Mouse (Mus musculus) embryonic facial prominence, embryonic 12.5 days (tissue): ENCODE results near the gene Mms22l. TPM values are rescaled to one million over a fixed set of nuclear protein-coding genes. Genes with fewer than 3 reads are reported as not detected.

ENCODE experiments used
- ATAC-seq: fragments of 200-750 bp; cut with Nextera tagmentation; 2 replicates; pipeline ENCODE4 v1.8.0; 2017; ENCODE audit not compliant: insufficient number of reproducible peaks, insufficient read depth, low FRiP score, low TSS enrichment
- H3K27ac ChIP-seq: fragments of 300-500 bp; sonication (generic); 2 replicates; pipeline ENCODE4 v1.5.1; 2016; ENCODE audit warnings: mild to moderate bottlenecking
- H3K27me3 ChIP-seq: fragments of 300-500 bp; sonication (generic); 2 replicates; pipeline ENCODE4 v1.6.1; 2016; ENCODE audit warnings: mild to moderate bottlenecking, moderate library complexity
- H3K36me3 ChIP-seq: fragments of 300-500 bp; sonication (generic); 2 replicates; pipeline ENCODE4 v1.6.1; 2016; ENCODE audit warnings: mild to moderate bottlenecking
- H3K4me1 ChIP-seq: fragments of 300-500 bp; sonication (generic); 2 replicates; pipeline ENCODE4 v1.6.1; 2016
- H3K4me2 ChIP-seq: fragments of 300-500 bp; sonication (generic); replicated peaks from 2 replicates; pipeline ENCODE4 v1.6.1; 2016; ENCODE audit warnings: mild to moderate bottlenecking, moderate library complexity
- H3K4me3 ChIP-seq: fragments of 300-500 bp; sonication (generic); 2 replicates; pipeline ENCODE4 v1.5.1; 2016; ENCODE audit warnings: mild to moderate bottlenecking
- H3K9ac ChIP-seq: fragments of 300-500 bp; sonication (generic); 2 replicates; pipeline ENCODE4 v1.6.1; 2016; ENCODE audit warnings: mild to moderate bottlenecking, moderate library complexity
- H3K9me3 ChIP-seq: fragments of 300-500 bp; sonication (generic); 2 replicates; pipeline ENCODE4 v1.6.1; 2016; ENCODE audit warnings: mild to moderate bottlenecking, moderate library complexity
- WGBS: fragments of 180-500 bp; shearing (Covaris S2); methylation state at CpG from one replicate; pipeline ENCODE4 v1.1.7; 2016; 5-methylcytosine and 5-hydroxymethylcytosine counted together
- polyA plus RNA-seq: library from polyadenylated mRNA; unstranded; fragments of >200 nt; fragmentation: Nextera tagmentation; extraction: Ambion mirVana; gene quantifications from 2 replicates; pipeline ENCODE4 v1.2.1, GENCODE M21; 2016

The Mms22l gene
- polyA plus RNA-seq, 1 experiment from 2014 or later, result 38.6 TPM

GRCm38 (mm10) chr4:24574276-24574675 lies 78.0 kb downstream of the Mms22l start:
- Histone ChIP-seq H3K36me3 (peaks cover 9% of the 10 kb centered on the region; the same call in 1 of the 2 replicates), H3K4me3 (no peak overlapping the region), H3K9me3 (no peaks in the 10 kb centered on the region), H3K4me1 (no peaks in the 10 kb centered on the region), H3K27me3 (no peaks in the 10 kb centered on the region), H3K4me2 (no peak overlapping the region), H3K27ac (no peak overlapping the region), H3K9ac (no peak overlapping the region)
- no peak; the same call in 1 of the 2 replicates for ATAC-seq
- 19% methylated on average over 6 of the region's 6 CpGs for WGBS

- Histone ChIP-seq H3K4me1 (no peaks in the 10 kb centered on the region), H3K9ac (no peak overlapping the region), H3K4me3 (no peak overlapping the region), H3K27ac (no peak overlapping the region), H3K9me3 (no peaks in the 10 kb centered on the region), H3K4me2 (no peak overlapping the region), H3K27me3 (no peaks in the 10 kb centered on the region), H3K36me3 (peaks cover 13% of the 10 kb centered on the region)
- no peak for ATAC-seq
- 95% methylated on average over 5 of the region's 5 CpGs for WGBS
These were observed 81.3 kb downstream of the Mms22l start for GRCm38 (mm10) chr4:24577594-24577993.

GRCm38 (mm10) chr4:24582295-24582694 lies 86.0 kb downstream of the Mms22l start:
- 35% methylated on average over 1 of the region's 1 CpGs for WGBS
- no peak overlapping the region for H3K27ac ChIP-seq
- H3K9me3 ChIP-seq, result no peaks in the 10 kb centered on the region
- no peaks in the 10 kb centered on the region for H3K27me3 ChIP-seq
- no peak overlapping the region for H3K9ac ChIP-seq
- no peaks in the 10 kb centered on the region for H3K4me1 ChIP-seq
- no peak for ATAC-seq
- H3K36me3 ChIP-seq, result peaks cover 4% of the 10 kb centered on the region; the same call in 1 of the 2 replicates
- H3K4me2 ChIP-seq, result no peak overlapping the region
- no peak overlapping the region for H3K4me3 ChIP-seq

GRCm38 (mm10) chr4:24583997-24584396 lies 87.7 kb downstream of the Mms22l start:
- Histone ChIP-seq H3K4me2 (no peak overlapping the region), H3K27ac (no peak overlapping the region), H3K4me3 (no peak overlapping the region), H3K27me3 (no peaks in the 10 kb centered on the region), H3K36me3 (peaks cover 10% of the 10 kb centered on the region), H3K9me3 (no peaks in the 10 kb centered on the region), H3K4me1 (no peaks in the 10 kb centered on the region), H3K9ac (no peak overlapping the region)
- 74% methylated on average over 3 of the region's 3 CpGs for WGBS
- ATAC-seq, result no peak

GRCm38 (mm10) chr4:24594824-24595223 lies 98.6 kb downstream of the Mms22l start:
- H3K36me3 ChIP-seq, result peaks cover 8% of the 10 kb centered on the region
- H3K4me1 ChIP-seq, result no peaks in the 10 kb centered on the region
- no peak overlapping the region for H3K4me3 ChIP-seq
- no peak overlapping the region for H3K4me2 ChIP-seq
- H3K9me3 ChIP-seq, result no peaks in the 10 kb centered on the region
- no peaks in the 10 kb centered on the region for H3K27me3 ChIP-seq
- no peak for ATAC-seq
- no peak overlapping the region for H3K27ac ChIP-seq
- no peak overlapping the region for H3K9ac ChIP-seq

GRCm38 (mm10) chr4:24596942-24597611 lies 100.8 kb downstream of the Mms22l start:
- 86% methylated on average over 6 of the region's 6 CpGs for WGBS
- Histone ChIP-seq H3K9ac (no peak overlapping the region), H3K9me3 (no peaks in the 10 kb centered on the region), H3K36me3 (peaks cover 21% of the 10 kb centered on the region), H3K4me2 (no peak overlapping the region), H3K4me1 (no peaks in the 10 kb centered on the region), H3K27ac (no peak overlapping the region), H3K27me3 (no peaks in the 10 kb centered on the region), H3K4me3 (no peak overlapping the region)
- ATAC-seq, result no peak

- WGBS, result 83% methylated on average over 1 of the region's 1 CpGs
- no peaks in the 10 kb centered on the region for H3K9me3 ChIP-seq
- no peaks in the 10 kb centered on the region for H3K27me3 ChIP-seq
- no peak overlapping the region for H3K27ac ChIP-seq
- H3K4me1 ChIP-seq, result no peaks in the 10 kb centered on the region
- H3K9ac ChIP-seq, result no peak overlapping the region
- H3K4me3 ChIP-seq, result no peak overlapping the region
- ATAC-seq, result no peak
- H3K4me2 ChIP-seq, result no peak overlapping the region
- H3K36me3 ChIP-seq, result peaks cover 30% of the 10 kb centered on the region
These were observed 102.4 kb downstream of the Mms22l start for GRCm38 (mm10) chr4:24598637-24599036.

GRCm38 (mm10) chr4:24601711-24602110 lies 105.5 kb downstream of the Mms22l start:
- Histone ChIP-seq H3K9ac (no peak overlapping the region), H3K27ac (no peak overlapping the region), H3K4me1 (no peaks in the 10 kb centered on the region), H3K4me3 (no peak overlapping the region), H3K36me3 (peaks cover 33% of the 10 kb centered on the region), H3K27me3 (no peaks in the 10 kb centered on the region), H3K9me3 (no peaks in the 10 kb centered on the region), H3K4me2 (no peak overlapping the region)
- 86% methylated on average over 6 of the region's 6 CpGs for WGBS
- ATAC-seq, result no peak

GRCm38 (mm10) chr4:24609085-24609484 lies 112.8 kb downstream of the Mms22l start:
- Histone ChIP-seq H3K4me1 (no peaks in the 10 kb centered on the region), H3K4me3 (no peak overlapping the region), H3K36me3 (no peaks in the 10 kb centered on the region), H3K27me3 (no peaks in the 10 kb centered on the region), H3K9ac (no peak overlapping the region), H3K27ac (no peak overlapping the region), H3K4me2 (no peak overlapping the region), H3K9me3 (no peaks in the 10 kb centered on the region)
- ATAC-seq, result no peak
- 82% methylated on average over 3 of the region's 3 CpGs for WGBS

GRCm38 (mm10) chr4:24609564-24609963 lies 113.3 kb downstream of the Mms22l start:
- no peaks in the 10 kb centered on the region for H3K9me3 ChIP-seq
- H3K36me3 ChIP-seq, result no peaks in the 10 kb centered on the region
- H3K4me3 ChIP-seq, result no peak overlapping the region
- H3K4me2 ChIP-seq, result no peak overlapping the region
- no peak for ATAC-seq
- no peaks in the 10 kb centered on the region for H3K4me1 ChIP-seq
- 91% methylated on average over 2 of the region's 2 CpGs for WGBS
- H3K27ac ChIP-seq, result no peak overlapping the region
- H3K27me3 ChIP-seq, result no peaks in the 10 kb centered on the region
- H3K9ac ChIP-seq, result no peak overlapping the region

- Histone ChIP-seq H3K4me2 (no peak overlapping the region), H3K27me3 (no peaks in the 10 kb centered on the region), H3K27ac (no peak overlapping the region), H3K9ac (no peak overlapping the region), H3K4me3 (no peak overlapping the region), H3K4me1 (no peaks in the 10 kb centered on the region), H3K9me3 (no peaks in the 10 kb centered on the region), H3K36me3 (no peaks in the 10 kb centered on the region)
- WGBS, result 69% methylated on average over 6 of the region's 6 CpGs
- no peak for ATAC-seq
These were observed 123.8 kb downstream of the Mms22l start for GRCm38 (mm10) chr4:24620005-24620404.

- WGBS, result 84% methylated on average over 5 of the region's 5 CpGs
- H3K27me3 ChIP-seq, result no peaks in the 10 kb centered on the region
- no peaks in the 10 kb centered on the region for H3K9me3 ChIP-seq
- no peaks in the 10 kb centered on the region for H3K36me3 ChIP-seq
- H3K4me1 ChIP-seq, result no peaks in the 10 kb centered on the region
- H3K4me3 ChIP-seq, result no peak overlapping the region
- no peak overlapping the region for H3K9ac ChIP-seq
- no peak overlapping the region for H3K27ac ChIP-seq
- no peak for ATAC-seq
- H3K4me2 ChIP-seq, result no peak overlapping the region
These were observed 124.2 kb downstream of the Mms22l start for GRCm38 (mm10) chr4:24620440-24620839.
